Mouse (Mus musculus) ES-Bruce4 (cell line): ENCODE measurements at regions not wholly inside any gene's neighbourhood (a gene's known extent, or its start where the extent isn't known, plus 50 kb on each side); places are given as distances from the start of the nearest gene placed in this dataset.
"Not testable (repeated sequence)": the region's sequence is repeated elsewhere in the genome, so short reads cannot be mapped to it uniquely, and the experiment has no call there.

ENCODE experiments used
- H3K27ac ChIP-seq: 2 replicates; pipeline ENCODE4 v1.5.1; 2012; ENCODE audit warnings: low read length, inconsistent platforms; ENCODE audit not compliant: insufficient read depth
- H3K27me3 ChIP-seq: 2 replicates; pipeline ENCODE4 v1.6.1; 2012; ENCODE audit warnings: mild to moderate bottlenecking, low read length, inconsistent platforms; ENCODE audit not compliant: control insufficient read depth, poor library complexity, insufficient read depth, severe bottlenecking
- H3K36me3 ChIP-seq: 2 replicates; pipeline ENCODE4 v1.6.1; 2012; ENCODE audit warnings: inconsistent platforms, mild to moderate bottlenecking, low read length, moderate library complexity; ENCODE audit not compliant: control insufficient read depth, poor library complexity, insufficient read depth, severe bottlenecking
- H3K4me1 ChIP-seq: one replicate; pipeline ENCODE4 v1.8.1; 2011; ENCODE audit warnings: low read length; ENCODE audit not compliant: control insufficient read depth, insufficient read depth
- H3K4me3 ChIP-seq: 2 replicates; pipeline ENCODE4 v1.5.1; 2011; ENCODE audit warnings: low read depth, mild to moderate bottlenecking, low read length
- H3K9ac ChIP-seq: 2 replicates; pipeline ENCODE4 v1.6.1; 2012; ENCODE audit warnings: low read depth, mild to moderate bottlenecking, inconsistent platforms; ENCODE audit not compliant: poor library complexity, severe bottlenecking
- H3K9me3 ChIP-seq: replicated peaks from 2 replicates; pipeline ENCODE4 v1.6.1; 2012; ENCODE audit warnings: mild to moderate bottlenecking, low read length, inconsistent platforms; ENCODE audit not compliant: control insufficient read depth, poor library complexity, insufficient read depth, severe bottlenecking
- CTCF ChIP-seq: IDR thresholded peaks from one replicate; pipeline ENCODE4 v1.8.1; 2011; ENCODE audit warnings: low read depth, low read length
- EP300 ChIP-seq: IDR thresholded peaks from 2 replicates; pipeline ENCODE4 v1.6.1; 2011; ENCODE audit warnings: low read depth, low read length; ENCODE audit not compliant: insufficient read depth
- POLR2A ChIP-seq: IDR thresholded peaks from one replicate; pipeline ENCODE4 v1.8.1; 2011; ENCODE audit warnings: low read length; ENCODE audit not compliant: insufficient read depth

GRCm38 (mm10) chr2:92664939-92665338, 65.4 kb downstream of the Chst1 start:
- no peak overlapping the region for H3K9ac ChIP-seq
- H3K27ac ChIP-seq = no peak overlapping the region
- H3K4me1 ChIP-seq = no peaks in the 10 kb centered on the region
- no peak for TF ChIP-seq CTCF
- TF ChIP-seq EP300 = no peak
- no peak for TF ChIP-seq POLR2A
- no peaks in the 10 kb centered on the region for H3K27me3 ChIP-seq
- no peak overlapping the region for H3K4me3 ChIP-seq
- H3K9me3 ChIP-seq = no peaks in the 10 kb centered on the region
- no peaks in the 10 kb centered on the region for H3K36me3 ChIP-seq

GRCm38 (mm10) chr2:92667192-92667591, 67.7 kb downstream of the Chst1 start:
- no peak for TF ChIP-seq POLR2A
- TF ChIP-seq EP300 = peak; percentile 67; the same call in 1 of the 2 replicates
- Histone ChIP-seq H3K27ac (no peak overlapping the region), H3K36me3 (no peaks in the 10 kb centered on the region), H3K4me1 (no peaks in the 10 kb centered on the region), H3K9ac (no peak overlapping the region), H3K4me3 (no peak overlapping the region), H3K9me3 (no peaks in the 10 kb centered on the region), H3K27me3 (no peaks in the 10 kb centered on the region)

- no peaks in the 10 kb centered on the region for H3K4me1 ChIP-seq
- no peak overlapping the region for H3K4me3 ChIP-seq
- H3K9me3 ChIP-seq = no peaks in the 10 kb centered on the region
- TF ChIP-seq POLR2A (no peak), CTCF (no peak), EP300 (no peak)
- H3K27me3 ChIP-seq = no peaks in the 10 kb centered on the region
- no peak overlapping the region for H3K27ac ChIP-seq
- no peaks in the 10 kb centered on the region for H3K36me3 ChIP-seq
- H3K9ac ChIP-seq = no peak overlapping the region
These were observed 68.2 kb downstream of the Chst1 start for GRCm38 (mm10) chr2:92667756-92668155.

GRCm38 (mm10) chr2:92669431-92670081, 70.0 kb downstream of the Chst1 start:
- H3K27ac ChIP-seq, H3K4me3 ChIP-seq, H3K36me3 ChIP-seq, H3K9ac ChIP-seq, H3K9me3 ChIP-seq, H3K4me1 ChIP-seq, H3K27me3 ChIP-seq: not testable (repeated sequence)
- TF ChIP-seq EP300 = peak; percentile 65

GRCm38 (mm10) chr2:92671586-92671985, 72.1 kb downstream of the Chst1 start:
- H3K27ac ChIP-seq = no peak overlapping the region
- no peaks in the 10 kb centered on the region for H3K9me3 ChIP-seq
- H3K4me1 ChIP-seq = peaks cover 4% of the 10 kb centered on the region
- no peak overlapping the region for H3K4me3 ChIP-seq
- H3K36me3 ChIP-seq = no peaks in the 10 kb centered on the region
- H3K27me3 ChIP-seq = no peaks in the 10 kb centered on the region
- no peak for TF ChIP-seq CTCF
- no peak for TF ChIP-seq EP300
- TF ChIP-seq POLR2A = no peak
- H3K9ac ChIP-seq = no peak overlapping the region

GRCm38 (mm10) chr2:92672106-92672505, 72.6 kb downstream of the Chst1 start:
- Histone ChIP-seq H3K9me3 (no peaks in the 10 kb centered on the region), H3K27me3 (no peaks in the 10 kb centered on the region), H3K36me3 (no peaks in the 10 kb centered on the region), H3K27ac (no peak overlapping the region), H3K4me3 (no peak overlapping the region), H3K4me1 (peaks cover 4% of the 10 kb centered on the region), H3K9ac (no peak overlapping the region)
- TF ChIP-seq CTCF (no peak), POLR2A (no peak), EP300 (no peak)
